Mouse (Mus musculus): Measurements from ENCODE around the gene Gstt3.

DNA sequence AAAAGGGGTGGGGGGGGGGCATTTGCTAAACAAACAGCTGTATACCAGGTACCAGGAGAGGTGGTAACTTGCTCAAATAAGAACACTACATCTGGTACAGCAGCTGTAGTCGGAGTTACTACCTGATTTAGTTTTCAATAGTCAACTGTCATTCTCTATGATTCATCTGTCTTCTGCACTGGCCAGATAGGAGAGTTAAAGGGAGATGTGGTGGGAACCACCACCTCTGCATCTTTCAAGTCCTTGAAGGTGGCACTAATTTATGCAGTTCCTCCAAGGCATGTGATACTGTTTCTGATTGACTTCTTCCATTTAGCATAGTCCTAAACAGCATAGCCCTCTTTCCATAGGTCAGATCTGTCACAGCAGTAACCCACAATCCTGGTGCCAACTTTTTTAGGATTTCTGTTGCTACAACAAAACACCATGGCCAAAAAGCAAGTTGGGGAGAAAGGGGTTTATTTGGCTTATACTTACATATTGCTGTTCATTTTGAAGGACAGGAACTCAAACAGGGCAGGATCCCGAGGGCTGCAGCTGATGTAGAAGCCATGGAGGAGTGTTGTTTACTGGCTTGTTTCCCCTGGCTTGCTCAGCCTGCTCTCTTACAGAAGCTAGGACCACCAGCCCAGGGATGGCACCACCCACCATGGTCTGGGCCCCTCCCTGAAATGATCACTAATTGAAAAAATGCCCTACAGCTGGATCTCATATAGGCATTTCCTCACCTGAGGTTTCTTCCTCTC is 48.5 kb upstream of the Gstt3 start:
- TF ChIP-seq CTCF (IDR thresholded peaks at IDR 0.05; ENCODE audit: control insufficient read depth, insufficient read depth, low read length) (no peak), POLR2A (IDR thresholded peaks at IDR 0.05; ENCODE audit: borderline replicate concordance, control insufficient read depth, low read depth, low read length) (no peak)

Measured in bone marrow, adult 2 months (tissue).